27 mouse cellular contexts compared by ENCODE assay signal in the genomic region with DNA sequence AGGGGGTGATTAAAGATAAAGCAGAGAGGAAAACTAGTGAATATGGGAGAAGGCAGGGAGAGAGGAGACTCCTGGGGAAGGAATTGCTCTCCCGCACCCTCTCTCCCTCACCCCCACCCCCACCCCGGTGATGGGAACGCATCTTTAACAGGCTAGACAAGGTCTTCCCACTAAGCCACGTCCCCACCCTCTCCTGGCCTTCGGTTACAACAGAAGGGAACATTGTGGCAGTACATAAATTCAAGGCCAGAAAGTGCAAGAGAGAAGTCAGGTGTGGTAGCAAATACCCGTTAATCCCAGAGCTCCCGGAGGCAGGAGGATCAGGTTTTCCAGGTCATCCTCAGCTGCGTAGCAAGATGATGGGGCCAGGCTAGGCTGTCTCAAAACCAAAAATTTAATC. TPM values are rescaled to one million over a fixed set of nuclear protein-coding genes. Genes with fewer than 3 reads are reported as not detected.
DNase-seq lines count a peak whose midpoint lies in the region; ATAC-seq lines count a peak whose summit lies in the region.
"Had no signal": no experiment of that assay in that cellular context is flagged by ENCODE, and none has a peak within 500 bp of the region (broad histone marks: within the 10 kb centered on the region; RNA-seq: fewer than 3 reads in every experiment).

No protein-coding gene starts in this region.

- peak overlapping the region; percentile 9; the same call in 1 of the 2 replicates for H3K27ac ChIP-seq in liver, embryonic 13.5 days
- H3K27ac ChIP-seq: forebrain, embryonic 10.5 days; forebrain, embryonic 13.5 days; heart, embryonic 15.5 days; hindbrain, embryonic 10.5 days; hindbrain, embryonic 13.5 days; intestine, embryonic 15.5 days had no signal

- no peak overlapping the region for H3K9ac ChIP-seq in liver, embryonic 13.5 days
- H3K9ac ChIP-seq: forebrain, embryonic 13.5 days; heart, embryonic 12.5 days; heart, embryonic 15.5 days; hindbrain, embryonic 13.5 days; intestine, embryonic 15.5 days had no signal

- 70% methylated on average over 8 of the region's 8 CpGs for WGBS in liver, embryonic 13.5 days (ENCODE audit: insufficient replicate concordance)

- ATAC-seq in liver, embryonic 13.5 days (ENCODE audit: low read depth): no peak
- ATAC-seq: CD4-positive, CD25-positive, alpha-beta regulatory T cell, adult 4 months; forebrain, embryonic 13.5 days; forebrain, embryonic 16.5 days; hindbrain, embryonic 16.5 days; intestine, embryonic 15.5 days had no signal

- H3K36me3 ChIP-seq in liver, embryonic 13.5 days: no peaks in the 10 kb centered on the region
- H3K36me3 ChIP-seq: forebrain, embryonic 10.5 days; heart, embryonic 12.5 days; heart, embryonic 15.5 days; hindbrain, embryonic 10.5 days; hindbrain, embryonic 13.5 days; intestine, embryonic 15.5 days had no signal

- H3K4me1 ChIP-seq in liver, embryonic 13.5 days (replicated peaks): peaks cover 15% of the 10 kb centered on the region
- H3K4me1 ChIP-seq: forebrain, embryonic 10.5 days; forebrain, embryonic 13.5 days; heart, embryonic 12.5 days; heart, embryonic 15.5 days; hindbrain, embryonic 10.5 days; hindbrain, embryonic 13.5 days; intestine, embryonic 15.5 days had no signal

- H3K9me3 ChIP-seq in liver, embryonic 13.5 days (replicated peaks): no peaks in the 10 kb centered on the region
- H3K9me3 ChIP-seq: forebrain, embryonic 10.5 days; forebrain, embryonic 13.5 days; heart, embryonic 15.5 days; hindbrain, embryonic 10.5 days; hindbrain, embryonic 13.5 days; intestine, embryonic 15.5 days had no signal

- no peak overlapping the region for H3K4me2 ChIP-seq in liver, embryonic 13.5 days
- H3K4me2 ChIP-seq: forebrain, embryonic 13.5 days; heart, embryonic 12.5 days; heart, embryonic 15.5 days; hindbrain, embryonic 13.5 days; intestine, embryonic 15.5 days had no signal

- H3K4me3 ChIP-seq in liver, embryonic 13.5 days (replicated peaks): no peak overlapping the region
- H3K4me3 ChIP-seq: forebrain, embryonic 10.5 days; forebrain, embryonic 13.5 days; heart, embryonic 12.5 days; heart, embryonic 15.5 days; hindbrain, embryonic 10.5 days; hindbrain, embryonic 13.5 days; intestine, embryonic 15.5 days had no signal

- no peaks in the 10 kb centered on the region for H3K27me3 ChIP-seq in liver, embryonic 13.5 days
- H3K27me3 ChIP-seq: forebrain, embryonic 13.5 days; heart, embryonic 12.5 days; heart, embryonic 15.5 days; hindbrain, embryonic 13.5 days; intestine, embryonic 15.5 days had no signal

- DNase-seq in liver, embryonic 13.5 days: no peak
- DNase-seq in liver: no peak
- peak; percentile 65 for DNase-seq in ES-CJ7 (ENCODE audit: low read depth, low spot score)
- DNase-seq in ZHBTc4 (ENCODE audit: low read depth, low spot score): peak; percentile 62
- DNase-seq in embryo, embryonic 9.5 days (ENCODE audit: extremely low spot score): no peak
- DNase-seq in gastrocnemius, postnatal 10 days: no peak
- DNase-seq: adrenal gland, adult 8-10 months; cerebellum, adult 11-12 months; cerebellum, adult 8-10 months; cerebellum, postnatal 10 days; cerebellum, postnatal 36 days; embryo, embryonic 11 days; gastrocnemius, postnatal 14 days; heart, adult 18-20 months; heart, postnatal 10 days; heart, postnatal 36 days; kidney, adult 11 months had no signal

RNA-seq across cellular contexts. Expression of a gene that starts 11.0 kb away (rescaled TPM):
- polyA plus RNA-seq in liver, embryonic 13.5 days (2015; fragmentation: Nextera tagmentation; extraction: Ambion mirVana): 0.31 and 1.0 TPM in 2 replicates
- 1 to 10 TPM in 1 of 2 experiments, under 1 TPM in 1; 0.45 to 1.4 TPM for total RNA-seq in gastrocnemius, postnatal 10 days (2021)

RNA-seq across cellular contexts. Expression of a gene that starts 21.0 kb away (rescaled TPM):
- polyA plus RNA-seq in liver, embryonic 13.5 days (2015; fragmentation: Nextera tagmentation; extraction: Ambion mirVana): 0.18 and 0.22 TPM in 2 replicates
- total RNA-seq in gastrocnemius, postnatal 10 days (2021): 100 to 1,000 TPM; 199 to 205 TPM

RNA-seq across cellular contexts. Expression of a gene that starts 22.4 kb away (rescaled TPM):
- polyA plus RNA-seq in liver, embryonic 13.5 days (2015; fragmentation: Nextera tagmentation; extraction: Ambion mirVana): 22.9 and 29.4 TPM in 2 replicates
- 10 to 100 TPM; 17.6 to 18.5 TPM for total RNA-seq in gastrocnemius, postnatal 10 days (2021)

RNA-seq across cellular contexts. Expression of a gene that starts 23.8 kb away (rescaled TPM):
- polyA plus RNA-seq in liver, embryonic 13.5 days (2015; fragmentation: Nextera tagmentation; extraction: Ambion mirVana): 1.00 and 1.1 TPM in 2 replicates
- 1 to 10 TPM; 1.1 to 1.9 TPM for total RNA-seq in gastrocnemius, postnatal 10 days (2021)

RNA-seq across cellular contexts. Expression of a gene that starts 32.0 kb away (rescaled TPM):
- polyA plus RNA-seq in liver, embryonic 13.5 days (2015; fragmentation: Nextera tagmentation; extraction: Ambion mirVana): 596 and 645 TPM in 2 replicates
- total RNA-seq in gastrocnemius, postnatal 10 days (2021): 100 to 1,000 TPM; 404 to 489 TPM

Comparison
In these comparisons a context has a peak if more than half of its experiments do, and no peak if none do; other contexts are left out.
1. DNase-seq: peak in ES-CJ7 (single experiment) and ZHBTc4 (single experiment); none in liver, embryonic 13.5 days (single experiment), liver (single experiment), embryo, embryonic 9.5 days (single experiment) and gastrocnemius, postnatal 10 days (single experiment).